Mouse (Mus musculus) thymus, adult 2 months (tissue): ENCODE data around the gene Spata21. TPM values are rescaled to one million over a fixed set of nuclear protein-coding genes. Genes with fewer than 3 reads are reported as not detected.

Source experiments
- DNase-seq: peaks from one replicate; pipeline ENCODE4 v3.0.0; 2021
- H3K27ac ChIP-seq: fragments of 200-500 bp; 2 replicates; pipeline ENCODE4 v1.5.1; 2012; ENCODE audit warnings: low read length, control low read depth; ENCODE audit not compliant: control insufficient read depth, insufficient read depth
- H3K27me3 ChIP-seq: fragments of 200-500 bp; 2 replicates; pipeline ENCODE4 v1.6.1; 2012; ENCODE audit warnings: mild to moderate bottlenecking, low read length, moderate library complexity, mixed read lengths; ENCODE audit not compliant: control insufficient read depth, insufficient read depth
- H3K36me3 ChIP-seq: fragments of 200-500 bp; 2 replicates; pipeline ENCODE4 v1.6.1; 2012; ENCODE audit warnings: mild to moderate bottlenecking, low read length, moderate library complexity; ENCODE audit not compliant: control insufficient read depth, insufficient read depth
- H3K4me1 ChIP-seq: fragments of 200-500 bp; replicated peaks from 2 replicates; pipeline ENCODE4 v1.6.1; 2012; ENCODE audit warnings: low read length; ENCODE audit not compliant: control insufficient read depth, insufficient read depth
- H3K4me3 ChIP-seq: fragments of 200-500 bp; 2 replicates; pipeline ENCODE4 v1.5.1; 2012; ENCODE audit warnings: mild to moderate bottlenecking, low read length, control low read depth, moderate library complexity; ENCODE audit not compliant: control insufficient read depth, insufficient read depth
- CTCF ChIP-seq: fragments of 200-500 bp; IDR thresholded peaks from 2 replicates; pipeline ENCODE4 v1.5.1; 2012; ENCODE audit warnings: mild to moderate bottlenecking, control low read depth, low read length, moderate library complexity, borderline replicate concordance; ENCODE audit not compliant: control insufficient read depth, poor library complexity, insufficient read depth; ENCODE audit errors: extremely low read depth
- POLR2A ChIP-seq: fragments of 200-500 bp; IDR thresholded peaks from 2 replicates; pipeline ENCODE4 v1.6.1; 2012; ENCODE audit warnings: mild to moderate bottlenecking, low read length, control low read depth, moderate library complexity; ENCODE audit not compliant: control insufficient read depth, poor library complexity, insufficient read depth; ENCODE audit errors: extremely low read depth
- WGBS: fragments of 180-500 bp; shearing (Covaris S2); methylation state at CpG from one replicate; pipeline ENCODE4 v1.1.7; 2018; 5-methylcytosine and 5-hydroxymethylcytosine counted together
- polyA plus RNA-seq: library from polyadenylated mRNA; depleted of rRNA; stranded (reverse); fragments of >200 nt; gene quantifications from 2 replicates; pipeline ENCODE4 v1.2.3, GENCODE M21; 2012; rRNA removed

Spata21 gene
- 0.08 and 0.23 TPM in 2 replicates for polyA plus RNA-seq

- no peak for DNase-seq
- Histone ChIP-seq H3K27ac (no peak within 1 kb of the TSS), H3K27me3 (no peaks in the 10 kb centered on the region), H3K36me3 (no peaks in the 10 kb centered on the region), H3K4me1 (no peaks in the 10 kb centered on the region), H3K4me3 (no peak within 1 kb of the TSS)
- TF ChIP-seq CTCF (no peak), POLR2A (no peak)
- WGBS: 82% methylated on average over 6 of the region's 6 CpGs
These were observed at the start of gene Spata21 for GRCm38 (mm10) chr4:141088033-141088432. Gene Spata21 (plus strand): TSS chr4:141088333.

- Histone ChIP-seq H3K4me3 (no peak overlapping the region), H3K36me3 (no peaks in the 10 kb centered on the region), H3K4me1 (no peaks in the 10 kb centered on the region), H3K27ac (no peak overlapping the region), H3K27me3 (no peaks in the 10 kb centered on the region)
- WGBS: 86% methylated on average over 12 of the region's 12 CpGs
- TF ChIP-seq POLR2A (no peak), CTCF (no peak)
- no peak for DNase-seq
These were observed 47.0 kb upstream of the Spata21 start for GRCm38 (mm10) chr4:141041117-141041516.

GRCm38 (mm10) chr4:141044816-141045215, 43.3 kb upstream of the Spata21 start:
- Histone ChIP-seq H3K4me1 (no peaks in the 10 kb centered on the region), H3K36me3 (no peaks in the 10 kb centered on the region), H3K27ac (no peak overlapping the region), H3K4me3 (no peak overlapping the region), H3K27me3 (no peaks in the 10 kb centered on the region)
- 27% methylated on average over 8 of the region's 8 CpGs for WGBS
- peak; percentile 91 for TF ChIP-seq CTCF
- no peak for TF ChIP-seq POLR2A
- peak; percentile 68 for DNase-seq

- H3K4me3 ChIP-seq: no peak overlapping the region
- TF ChIP-seq POLR2A (no peak), CTCF (no peak)
- no peaks in the 10 kb centered on the region for H3K27me3 ChIP-seq
- WGBS: 96% methylated on average over 17 of the region's 17 CpGs
- no peak overlapping the region for H3K27ac ChIP-seq
- no peaks in the 10 kb centered on the region for H3K36me3 ChIP-seq
- no peaks in the 10 kb centered on the region for H3K4me1 ChIP-seq
- no peak for DNase-seq
These were observed 39.2 kb upstream of the Spata21 start for GRCm38 (mm10) chr4:141048810-141049475.

- no peak overlapping the region for H3K4me3 ChIP-seq
- 84% methylated on average over 4 of the region's 4 CpGs for WGBS
- no peaks in the 10 kb centered on the region for H3K4me1 ChIP-seq
- H3K36me3 ChIP-seq: no peaks in the 10 kb centered on the region
- TF ChIP-seq POLR2A: no peak
- no peak for TF ChIP-seq CTCF
- no peak for DNase-seq
- no peak overlapping the region for H3K27ac ChIP-seq
- H3K27me3 ChIP-seq: no peaks in the 10 kb centered on the region
These were observed 38.7 kb upstream of the Spata21 start for GRCm38 (mm10) chr4:141049476-141049835.

GRCm38 (mm10) chr4:141052442-141052841, 35.7 kb upstream of the Spata21 start:
- WGBS: 95% methylated on average over 12 of the region's 12 CpGs
- DNase-seq: no peak
- Histone ChIP-seq H3K27ac (no peak overlapping the region), H3K4me1 (no peaks in the 10 kb centered on the region), H3K27me3 (no peaks in the 10 kb centered on the region), H3K4me3 (no peak overlapping the region), H3K36me3 (no peaks in the 10 kb centered on the region)
- no peak for TF ChIP-seq CTCF
- TF ChIP-seq POLR2A: no peak

- Histone ChIP-seq H3K4me3 (no peak overlapping the region), H3K36me3 (no peaks in the 10 kb centered on the region), H3K27ac (no peak overlapping the region), H3K27me3 (no peaks in the 10 kb centered on the region), H3K4me1 (no peaks in the 10 kb centered on the region)
- WGBS: 91% methylated on average over 8 of the region's 8 CpGs
- TF ChIP-seq CTCF: no peak
- DNase-seq: no peak
These were observed 35.0 kb upstream of the Spata21 start for GRCm38 (mm10) chr4:141053138-141053537.
